Mouse (Mus musculus): ENCODE data around the gene Tmx4. TPM values are rescaled to one million over a fixed set of nuclear protein-coding genes. Genes with fewer than 3 reads are reported as not detected.

The Tmx4 gene
- polyA plus RNA-seq, 1 experiment = 17.1 TPM

DNA sequence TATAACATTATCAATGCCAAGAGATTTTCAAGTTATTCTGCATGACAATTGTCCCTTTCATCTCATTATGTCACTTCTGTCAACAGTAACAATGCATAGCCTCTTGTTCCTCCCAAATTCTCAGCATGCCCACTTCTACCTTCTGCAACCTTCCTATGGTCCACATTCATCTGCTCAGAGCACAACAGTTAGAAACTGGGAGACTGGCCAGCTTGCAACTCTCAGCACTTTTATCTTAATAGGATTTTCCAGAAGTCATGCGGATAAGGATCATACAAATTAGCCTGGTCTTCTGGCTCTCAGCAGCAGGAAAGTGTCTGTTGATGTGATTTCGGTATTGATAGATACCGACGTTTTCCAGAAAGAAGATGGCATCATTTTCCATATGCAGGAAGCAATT is 58.7 kb downstream of the Tmx4 start:
- Histone ChIP-seq H3K36me3 (ENCODE audit: control insufficient read depth, insufficient read depth, low read length) (no peaks in the 10 kb centered on the region), H3K4me3 (ENCODE audit: control insufficient read depth, low read depth, low read length) (no peak overlapping the region), H3K27ac (ENCODE audit: control insufficient read depth, insufficient read depth, low read depth, low read length) (no peak overlapping the region), H3K4me1 (ENCODE audit: control insufficient read depth, insufficient read depth, low read length) (no peaks in the 10 kb centered on the region), H3K27me3 (ENCODE audit: control insufficient read depth, insufficient read depth, low read length) (no peaks in the 10 kb centered on the region)
- no peak for TF ChIP-seq CTCF (IDR thresholded peaks at IDR 0.05; ENCODE audit: control insufficient read depth, insufficient read depth, insufficient replicate concordance, low read depth, low read length)
- no peak for TF ChIP-seq POLR2A (IDR thresholded peaks at IDR 0.05; ENCODE audit: control insufficient read depth, low read depth, low read length)

DNA sequence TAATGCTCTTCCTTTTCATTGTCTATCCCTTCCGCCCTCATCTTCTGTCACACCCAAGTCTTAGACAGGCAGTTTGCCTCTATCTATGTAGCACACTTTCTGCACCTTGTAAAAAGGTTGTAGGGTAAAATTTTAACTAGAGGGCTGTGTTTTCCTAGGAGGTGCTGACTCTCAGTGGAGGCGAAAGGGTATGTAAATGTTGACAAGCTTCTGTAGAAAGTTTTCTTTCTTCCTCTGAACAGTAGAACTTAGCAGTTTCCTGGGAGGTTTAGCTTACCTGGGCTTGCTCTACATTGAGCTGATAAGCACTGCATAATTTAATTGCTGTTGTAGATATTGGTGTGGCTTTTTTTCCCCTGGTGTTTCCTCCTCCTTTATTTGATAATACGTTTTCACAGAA is 84.5 kb downstream of the Tmx4 start:
- TF ChIP-seq POLR2A (IDR thresholded peaks at IDR 0.05; ENCODE audit: control insufficient read depth, low read depth, low read length) = no peak
- no peak for TF ChIP-seq CTCF (IDR thresholded peaks at IDR 0.05; ENCODE audit: control insufficient read depth, insufficient read depth, insufficient replicate concordance, low read depth, low read length)
- no peaks in the 10 kb centered on the region for H3K4me1 ChIP-seq (ENCODE audit: control insufficient read depth, insufficient read depth, low read length)

DNA sequence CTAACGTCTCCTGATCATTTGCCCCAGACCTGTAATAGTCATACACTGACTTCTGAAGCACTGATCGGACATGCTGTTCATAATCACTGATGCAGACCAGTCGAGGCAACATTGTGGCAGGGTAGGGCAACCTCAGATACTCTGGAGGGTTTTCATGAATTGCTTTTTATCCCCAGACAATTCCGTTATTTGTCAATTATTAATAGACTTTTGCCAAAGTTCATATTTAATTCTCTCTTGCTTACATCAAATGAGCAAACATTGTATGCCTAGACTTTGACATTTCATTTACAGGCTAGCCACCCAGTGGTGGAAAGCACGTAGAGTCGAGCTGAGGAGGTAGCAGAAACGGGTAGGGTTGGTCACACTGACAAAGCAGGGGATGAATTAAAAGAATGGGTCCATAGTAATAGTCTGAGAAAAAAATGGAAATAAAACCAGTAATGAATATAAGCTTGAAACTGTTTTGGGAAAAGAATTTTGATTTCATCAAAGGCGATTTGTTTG is 89.7 kb downstream of the Tmx4 start, which contains the start of gene Hao1:
Gene Hao1 (minus strand): TSS at position 148 of the 507 bp plus-strand sequence.
- no peaks in the 10 kb centered on the region for H3K4me1 ChIP-seq (ENCODE audit: control insufficient read depth, insufficient read depth, low read length)
- no peaks in the 10 kb centered on the region for H3K36me3 ChIP-seq (ENCODE audit: control insufficient read depth, insufficient read depth, low read length)
- no peak for TF ChIP-seq CTCF (IDR thresholded peaks at IDR 0.05; ENCODE audit: control insufficient read depth, insufficient read depth, insufficient replicate concordance, low read depth, low read length)
- TF ChIP-seq POLR2A (IDR thresholded peaks at IDR 0.05; ENCODE audit: control insufficient read depth, low read depth, low read length) = no peak
- H3K27me3 ChIP-seq (ENCODE audit: control insufficient read depth, insufficient read depth, low read length) = no peaks in the 10 kb centered on the region
- H3K4me3 ChIP-seq (ENCODE audit: control insufficient read depth, low read depth, low read length) = no peak within 1 kb of the TSS
- no peak within 1 kb of the TSS for H3K27ac ChIP-seq (ENCODE audit: control insufficient read depth, insufficient read depth, low read depth, low read length)

More for the DNA sequence above, 84.5 kb downstream of the Tmx4 start:
- Histone ChIP-seq H3K36me3 (ENCODE audit: control insufficient read depth, insufficient read depth, low read length) (no peaks in the 10 kb centered on the region), H3K27me3 (ENCODE audit: control insufficient read depth, insufficient read depth, low read length) (no peaks in the 10 kb centered on the region), H3K27ac (ENCODE audit: control insufficient read depth, insufficient read depth, low read depth, low read length) (no peak overlapping the region), H3K4me3 (ENCODE audit: control insufficient read depth, low read depth, low read length) (no peak overlapping the region)

DNA sequence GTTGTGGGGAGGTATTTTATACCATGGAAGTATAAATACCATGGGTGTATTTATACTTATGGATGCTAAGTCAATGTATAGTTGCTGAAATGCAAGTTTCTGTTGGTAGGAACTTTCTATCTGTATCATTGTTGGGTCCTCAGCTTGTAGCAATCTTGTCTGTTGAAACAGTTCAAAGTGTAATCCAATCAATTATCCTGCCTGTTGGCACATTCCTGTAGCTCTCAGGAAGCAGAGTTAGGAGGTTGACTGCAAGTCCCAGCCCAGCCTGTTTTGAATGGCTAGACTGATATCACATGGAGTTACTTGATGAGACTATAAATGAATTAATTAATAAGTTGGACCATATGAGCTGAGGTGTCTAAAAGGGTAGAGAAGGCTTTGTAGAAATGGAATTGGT is 91.6 kb downstream of the Tmx4 start:
- no peaks in the 10 kb centered on the region for H3K36me3 ChIP-seq (ENCODE audit: control insufficient read depth, insufficient read depth, low read length)
- H3K27ac ChIP-seq (ENCODE audit: control insufficient read depth, insufficient read depth, low read depth, low read length) = no peak overlapping the region
- no peak for TF ChIP-seq POLR2A (IDR thresholded peaks at IDR 0.05; ENCODE audit: control insufficient read depth, low read depth, low read length)
- TF ChIP-seq CTCF (IDR thresholded peaks at IDR 0.05; ENCODE audit: control insufficient read depth, insufficient read depth, insufficient replicate concordance, low read depth, low read length) = no peak
- H3K27me3 ChIP-seq (ENCODE audit: control insufficient read depth, insufficient read depth, low read length) = no peaks in the 10 kb centered on the region
- no peaks in the 10 kb centered on the region for H3K4me1 ChIP-seq (ENCODE audit: control insufficient read depth, insufficient read depth, low read length)
- H3K4me3 ChIP-seq (ENCODE audit: control insufficient read depth, low read depth, low read length) = no peak overlapping the region

DNA sequence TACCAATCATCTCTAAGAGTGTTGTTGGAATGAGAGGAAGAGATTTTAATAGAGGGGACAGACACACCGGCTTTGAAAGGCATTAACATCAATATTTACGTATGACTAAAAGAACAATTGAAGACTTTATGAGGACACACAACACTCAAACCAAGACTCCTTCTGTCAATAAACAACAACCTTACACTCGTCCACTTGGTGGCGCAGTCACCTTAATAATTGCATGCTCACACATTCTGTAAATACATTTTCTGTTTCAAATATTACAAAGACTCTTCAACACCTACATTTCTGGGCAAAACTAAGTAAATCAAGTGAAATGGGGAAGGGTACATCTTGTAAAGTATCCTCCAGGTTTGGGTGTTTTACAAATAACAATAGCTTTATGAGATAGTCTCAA is 94.2 kb downstream of the Tmx4 start:
- no peak overlapping the region for H3K4me3 ChIP-seq (ENCODE audit: control insufficient read depth, low read depth, low read length)
- no peaks in the 10 kb centered on the region for H3K27me3 ChIP-seq (ENCODE audit: control insufficient read depth, insufficient read depth, low read length)
- H3K36me3 ChIP-seq (ENCODE audit: control insufficient read depth, insufficient read depth, low read length) = no peaks in the 10 kb centered on the region
- no peak overlapping the region for H3K27ac ChIP-seq (ENCODE audit: control insufficient read depth, insufficient read depth, low read depth, low read length)
- no peak for TF ChIP-seq POLR2A (IDR thresholded peaks at IDR 0.05; ENCODE audit: control insufficient read depth, low read depth, low read length)
- TF ChIP-seq CTCF (IDR thresholded peaks at IDR 0.05; ENCODE audit: control insufficient read depth, insufficient read depth, insufficient replicate concordance, low read depth, low read length) = no peak
- no peaks in the 10 kb centered on the region for H3K4me1 ChIP-seq (ENCODE audit: control insufficient read depth, insufficient read depth, low read length)

DNA sequence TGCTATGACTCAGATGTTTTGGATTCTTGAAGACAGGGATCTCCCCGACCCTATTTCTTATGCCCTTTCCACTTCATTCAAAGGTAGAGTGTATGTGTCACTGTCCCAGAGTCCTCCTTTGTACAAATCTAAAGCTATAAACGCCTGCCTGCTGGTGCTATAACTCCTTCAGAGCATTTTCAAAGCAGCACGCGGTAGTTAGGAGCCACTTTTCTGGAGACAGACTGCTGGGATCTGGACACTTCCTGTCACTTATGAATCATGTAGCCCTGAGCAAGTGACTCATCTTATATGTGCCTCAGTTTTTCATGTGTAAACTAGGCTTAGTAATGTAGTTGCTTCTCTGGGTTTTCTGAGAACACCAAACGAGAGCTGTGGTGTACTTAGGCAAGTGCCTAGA is 98.8 kb downstream of the Tmx4 start:
- H3K27ac ChIP-seq (ENCODE audit: control insufficient read depth, insufficient read depth, low read depth, low read length) = no peak overlapping the region
- H3K4me1 ChIP-seq (ENCODE audit: control insufficient read depth, insufficient read depth, low read length) = no peaks in the 10 kb centered on the region
- H3K36me3 ChIP-seq (ENCODE audit: control insufficient read depth, insufficient read depth, low read length) = no peaks in the 10 kb centered on the region
- H3K4me3 ChIP-seq (ENCODE audit: control insufficient read depth, low read depth, low read length) = no peak overlapping the region
- TF ChIP-seq POLR2A (IDR thresholded peaks at IDR 0.05; ENCODE audit: control insufficient read depth, low read depth, low read length) (no peak), CTCF (IDR thresholded peaks at IDR 0.05; ENCODE audit: control insufficient read depth, insufficient read depth, insufficient replicate concordance, low read depth, low read length) (no peak)
- H3K27me3 ChIP-seq (ENCODE audit: control insufficient read depth, insufficient read depth, low read length) = no peaks in the 10 kb centered on the region

DNA sequence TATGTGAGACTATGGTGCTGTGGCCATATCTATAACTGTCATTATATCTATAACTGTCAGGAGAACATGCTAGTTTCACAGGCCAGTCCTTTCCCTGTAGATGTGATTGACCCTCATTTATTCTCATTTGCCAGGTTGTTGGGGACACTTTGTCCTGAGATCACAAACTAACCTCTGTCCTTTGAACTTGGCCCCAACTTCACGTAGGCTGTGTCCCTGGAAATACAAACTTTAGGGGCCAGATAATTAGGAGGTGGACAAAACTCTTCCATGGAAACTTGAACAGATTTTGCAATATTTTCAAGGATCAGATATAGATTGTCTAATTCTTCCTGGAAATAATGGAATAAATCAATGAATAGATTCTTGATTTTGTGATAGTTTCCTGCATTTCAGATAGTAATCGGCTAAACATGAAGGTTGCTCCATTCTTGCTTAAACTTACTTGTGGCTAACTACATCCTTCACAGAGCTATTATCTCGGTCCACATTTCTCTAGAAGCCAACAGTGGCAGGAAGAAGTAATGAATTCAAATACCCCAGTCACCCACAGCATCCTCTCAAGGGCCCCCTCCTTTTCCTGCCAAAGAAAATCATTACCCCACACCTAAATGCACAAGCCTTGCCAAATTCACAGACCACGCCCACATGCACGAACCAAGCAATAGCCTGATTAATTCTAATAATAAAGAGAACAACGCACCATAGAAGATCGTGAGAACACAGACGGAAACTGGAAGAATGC is 99.5 kb downstream of the Tmx4 start:
- Histone ChIP-seq H3K27ac (ENCODE audit: control insufficient read depth, insufficient read depth, low read depth, low read length) (no peak overlapping the region), H3K27me3 (ENCODE audit: control insufficient read depth, insufficient read depth, low read length) (no peaks in the 10 kb centered on the region), H3K4me1 (ENCODE audit: control insufficient read depth, insufficient read depth, low read length) (no peaks in the 10 kb centered on the region), H3K4me3 (ENCODE audit: control insufficient read depth, low read depth, low read length) (no peak overlapping the region), H3K36me3 (ENCODE audit: control insufficient read depth, insufficient read depth, low read length) (no peaks in the 10 kb centered on the region)
- no peak for TF ChIP-seq CTCF (IDR thresholded peaks at IDR 0.05; ENCODE audit: control insufficient read depth, insufficient read depth, insufficient replicate concordance, low read depth, low read length)

Other genes with a start within 250 kb of the Tmx4 start
- 0.14 and 0.16 TPM in 2 replicates for gene Hao1, start 89.8 kb downstream of the Tmx4 start, polyA plus RNA-seq (2012; rRNA removed)
- gene Plcb1, start 141.9 kb upstream of the Tmx4 start, polyA plus RNA-seq (2012; rRNA removed) = 0.71 and 0.90 TPM in 2 replicates